Mouse (Mus musculus): ENCODE results near the gene Phldb1. TPM values are rescaled to one million over a fixed set of nuclear protein-coding genes. Genes with fewer than 3 reads are reported as not detected.
"Not testable (repeated sequence)": the region's sequence is repeated elsewhere in the genome, so short reads cannot be mapped to it uniquely, and the experiment has no call there.

The Phldb1 gene
- 24.2 and 24.4 TPM in 2 replicates for polyA plus RNA-seq (2015; fragmentation: Nextera tagmentation; extraction: Ambion mirVana)

DNA sequence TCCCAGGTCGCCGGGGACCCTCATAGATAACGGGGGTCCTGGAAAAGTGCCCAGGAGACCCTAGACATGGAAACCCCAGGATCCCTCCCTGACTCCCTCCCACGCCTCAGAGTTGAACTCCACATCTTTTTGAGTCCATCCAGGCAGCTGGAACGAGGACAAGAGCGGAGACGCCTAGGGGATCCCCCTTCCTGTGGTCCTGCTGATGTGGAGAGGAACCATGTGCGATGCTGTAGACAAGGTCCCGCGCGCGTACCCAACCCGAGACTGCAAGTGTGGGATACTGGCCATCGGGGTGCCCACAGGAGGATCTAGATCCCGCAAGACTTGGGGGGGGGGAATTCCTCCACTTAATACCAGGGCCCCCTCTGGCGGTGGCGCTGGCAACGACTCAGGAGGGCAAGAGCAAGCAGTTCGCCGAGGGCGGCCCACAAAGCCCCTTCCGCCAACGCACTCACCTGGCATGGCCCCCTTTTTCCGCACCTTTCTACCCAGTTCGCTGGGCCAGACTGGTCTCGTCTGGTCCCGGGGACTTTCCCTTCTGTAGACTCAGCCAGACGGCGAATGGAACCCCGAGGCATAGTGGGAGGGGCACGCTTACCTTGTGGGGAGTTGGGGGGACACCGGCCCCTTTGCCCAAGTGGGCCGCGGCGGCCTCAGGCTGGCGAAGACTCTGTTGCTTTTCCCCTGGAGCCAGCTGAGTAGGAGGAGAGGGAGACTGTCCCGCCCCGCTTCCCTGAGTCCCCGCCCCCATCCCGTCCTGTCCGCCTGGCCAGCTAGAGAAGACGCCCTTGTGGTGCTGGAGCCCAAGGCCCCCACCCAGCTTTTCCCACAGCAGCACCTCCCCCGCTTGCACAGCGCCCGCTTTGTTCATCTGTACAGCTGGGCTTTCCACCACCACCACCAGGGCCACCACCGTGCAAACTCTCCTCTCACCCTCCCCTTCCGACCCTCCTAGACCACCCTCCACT lies at the start of gene Phldb1:
Gene Phldb1, minus strand, starts transcription at position 675 of the 971 bp plus-strand sequence.
- no peaks in the 10 kb centered on the region for H3K9me3 ChIP-seq (replicated peaks; ENCODE audit: low read length)
- ATAC-seq (replicated peaks; ENCODE audit: low FRiP score, low read depth) (peak; percentile 80), DNase-seq (ENCODE audit: low spot score) (peak; percentile 94)
- H3K4me2 ChIP-seq (ENCODE audit: low read length): peak within 1 kb of the TSS; percentile 99
- H3K27me3 ChIP-seq (ENCODE audit: insufficient read depth, low read length): no peaks in the 10 kb centered on the region
- peak within 1 kb of the TSS; percentile 61 for H3K4me3 ChIP-seq (replicated peaks; ENCODE audit: low read depth, low read length)
- WGBS: under 1% methylated on average over 46 of the region's 47 CpGs
- peak; percentile 69 for TF ChIP-seq CTCF (IDR thresholded peaks at IDR 0.05; ENCODE audit: low read depth)
- H3K9ac ChIP-seq (ENCODE audit: low read depth, low read length): peak within 1 kb of the TSS; percentile 69
- peak within 1 kb of the TSS; percentile 90 for H3K27ac ChIP-seq
- peaks cover 32% of the 10 kb centered on the region for H3K4me1 ChIP-seq (replicated peaks; ENCODE audit: insufficient read depth, low read length)
- no peaks in the 10 kb centered on the region for H3K36me3 ChIP-seq (ENCODE audit: insufficient read depth, low read length)

DNA sequence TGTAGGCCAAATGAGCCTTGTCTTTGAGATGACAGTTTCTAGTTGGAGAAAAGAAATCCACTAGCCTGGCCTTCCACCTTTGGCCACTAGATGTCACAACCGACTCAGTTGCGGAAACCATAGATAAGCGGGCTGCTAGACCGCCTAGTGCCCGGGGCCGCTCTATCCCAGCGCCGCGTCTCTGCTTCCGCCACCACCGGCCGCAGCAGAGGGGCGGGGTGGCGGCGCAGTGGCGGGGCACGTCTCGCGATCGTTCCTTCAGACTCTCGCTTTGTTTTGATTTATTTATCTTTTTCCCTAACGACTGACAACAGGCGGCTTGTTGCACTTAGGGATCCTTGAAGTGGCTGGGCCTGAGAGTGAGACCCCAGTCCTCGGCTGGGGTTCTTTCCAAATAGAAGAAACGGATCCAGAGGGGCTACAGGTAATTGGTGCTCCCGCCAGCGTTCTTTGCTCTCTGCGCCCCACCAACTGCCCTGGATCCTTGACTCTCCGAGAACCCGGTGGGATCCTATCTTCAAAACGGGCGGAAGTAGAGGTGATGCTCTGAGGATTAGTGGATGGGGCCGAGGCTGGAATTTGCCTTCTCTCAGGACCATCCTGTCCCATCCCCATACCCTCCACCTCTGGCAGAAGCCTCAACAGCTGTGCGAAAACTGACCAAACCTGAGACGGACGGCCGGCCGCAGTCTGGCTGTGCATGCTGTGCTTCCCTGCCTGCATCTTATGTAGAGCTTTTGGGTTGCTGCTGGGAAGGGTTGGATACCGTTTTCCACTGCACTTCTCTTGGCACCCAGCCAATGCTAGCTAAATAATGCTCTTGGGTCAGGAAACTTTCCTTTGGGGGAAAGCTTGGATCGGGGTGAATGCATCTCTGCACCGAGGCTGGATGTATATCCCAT lies 38.0 kb upstream of the Phldb1 start:
- Histone ChIP-seq H3K9me3 (replicated peaks; ENCODE audit: low read length) (no peaks in the 10 kb centered on the region), H3K36me3 (ENCODE audit: insufficient read depth, low read length) (peaks cover 3% of the 10 kb centered on the region; the same call in 1 of the 2 replicates), H3K27me3 (ENCODE audit: insufficient read depth, low read length) (no peaks in the 10 kb centered on the region), H3K4me2 (ENCODE audit: low read length) (peak overlapping the region; percentile 80), H3K9ac (ENCODE audit: low read depth, low read length) (peak overlapping the region; percentile 91), H3K4me3 (replicated peaks; ENCODE audit: low read depth, low read length) (peak overlapping the region; percentile 80), H3K4me1 (replicated peaks; ENCODE audit: insufficient read depth, low read length) (no peaks in the 10 kb centered on the region), H3K27ac (peak overlapping the region; percentile 95)
- TF ChIP-seq CTCF (IDR thresholded peaks at IDR 0.05; ENCODE audit: low read depth): peak; percentile 96
- under 1% methylated on average over 41 of the region's 41 CpGs for WGBS
- peak; percentile 99 for ATAC-seq (replicated peaks; ENCODE audit: low FRiP score, low read depth)
- DNase-seq (ENCODE audit: low spot score): peak; percentile 99

DNA sequence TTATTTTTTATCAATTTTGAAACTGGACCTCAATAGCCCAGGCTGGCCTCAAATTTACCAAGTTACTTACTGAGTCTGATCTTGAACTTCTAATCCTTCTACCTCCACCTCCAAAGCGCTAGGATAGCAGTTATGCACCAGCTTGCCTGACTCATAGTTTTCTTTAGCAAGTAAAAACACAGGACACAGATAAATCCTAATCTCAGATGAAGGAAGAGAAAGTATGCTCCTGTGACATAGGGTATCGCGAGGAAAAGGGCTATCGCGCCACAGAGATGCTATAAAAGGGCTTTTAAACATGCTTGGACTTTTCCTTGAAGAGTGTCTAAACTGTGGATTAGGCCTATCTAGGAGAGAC lies 37.4 kb upstream of the Phldb1 start:
- ATAC-seq (replicated peaks; ENCODE audit: low FRiP score, low read depth): no peak

DNA sequence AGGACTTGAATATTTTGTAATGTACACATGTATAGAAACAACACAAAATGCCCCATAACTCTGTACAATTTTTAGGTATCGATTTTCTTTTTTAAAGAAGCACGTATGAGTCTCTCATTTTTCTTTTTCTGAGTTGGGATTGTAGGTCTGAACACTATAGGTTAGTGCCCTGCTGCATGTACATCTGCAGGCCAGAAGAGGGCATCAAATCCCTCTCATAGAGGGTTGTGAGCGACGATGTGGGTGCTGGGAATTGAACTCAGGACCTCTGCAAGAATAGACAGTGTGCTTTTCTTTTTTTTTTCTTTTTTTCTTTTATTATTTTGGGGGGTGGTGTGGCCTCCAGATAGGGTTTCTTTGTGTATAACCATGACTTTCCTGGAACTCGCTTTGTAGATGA lies 36.4 kb upstream of the Phldb1 start:
- H3K4me2 ChIP-seq (ENCODE audit: low read length): no peak overlapping the region
- H3K4me3 ChIP-seq (replicated peaks; ENCODE audit: low read depth, low read length): no peak overlapping the region
- ATAC-seq (replicated peaks; ENCODE audit: low FRiP score, low read depth): no peak
- H3K9me3 ChIP-seq (replicated peaks; ENCODE audit: low read length): no peaks in the 10 kb centered on the region
- peaks cover 3% of the 10 kb centered on the region; the same call in 1 of the 2 replicates for H3K36me3 ChIP-seq (ENCODE audit: insufficient read depth, low read length)
- whole genome bisulfite sequencing: 94% methylated on average over 5 of the region's 5 CpGs
- no peak overlapping the region for H3K27ac ChIP-seq
- DNase-seq (ENCODE audit: low spot score): no peak
- TF ChIP-seq CTCF (IDR thresholded peaks at IDR 0.05; ENCODE audit: low read depth): no peak; the same call in 1 of the 2 replicates
- no peaks in the 10 kb centered on the region; the same call in 1 of the 2 replicates for H3K4me1 ChIP-seq (replicated peaks; ENCODE audit: insufficient read depth, low read length)
- H3K9ac ChIP-seq (ENCODE audit: low read depth, low read length): no peak overlapping the region
- no peaks in the 10 kb centered on the region for H3K27me3 ChIP-seq (ENCODE audit: insufficient read depth, low read length)

More for the DNA sequence above, 37.4 kb upstream of the Phldb1 start:
- peak overlapping the region; percentile 95; the same call in 1 of the 2 replicates for H3K27ac ChIP-seq
- H3K9ac ChIP-seq (ENCODE audit: low read depth, low read length): no peak overlapping the region
- no peak for DNase-seq (ENCODE audit: low spot score)
- no peaks in the 10 kb centered on the region for H3K27me3 ChIP-seq (ENCODE audit: insufficient read depth, low read length)
- no peak overlapping the region for H3K4me2 ChIP-seq (ENCODE audit: low read length)
- H3K4me1 ChIP-seq (replicated peaks; ENCODE audit: insufficient read depth, low read length): no peaks in the 10 kb centered on the region
- TF ChIP-seq CTCF (IDR thresholded peaks at IDR 0.05; ENCODE audit: low read depth): no peak
- no peak overlapping the region for H3K4me3 ChIP-seq (replicated peaks; ENCODE audit: low read depth, low read length)
- H3K9me3 ChIP-seq (replicated peaks; ENCODE audit: low read length): no peaks in the 10 kb centered on the region
- 28% methylated on average over 5 of the region's 5 CpGs for WGBS
- peaks cover 3% of the 10 kb centered on the region; the same call in 1 of the 2 replicates for H3K36me3 ChIP-seq (ENCODE audit: insufficient read depth, low read length)

DNA sequence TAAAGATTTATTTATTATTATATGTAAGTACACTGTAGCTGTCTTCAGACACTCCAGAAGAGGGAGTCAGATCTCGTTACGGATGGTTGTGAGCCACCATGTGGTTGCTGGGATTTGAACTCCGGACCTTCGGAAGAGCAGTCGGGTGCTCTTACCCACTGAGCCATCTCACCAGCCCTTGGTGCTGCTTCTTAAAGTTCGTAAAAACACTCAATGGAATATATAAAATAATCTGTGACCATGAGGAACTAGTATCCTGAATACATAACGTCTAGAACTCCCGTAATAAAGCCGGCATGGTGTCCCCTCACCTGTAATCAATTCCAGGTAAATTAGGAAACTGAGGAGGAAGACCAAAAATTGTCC lies 33.0 kb upstream of the Phldb1 start:
- not testable (repeated sequence) for H3K27me3 ChIP-seq (ENCODE audit: insufficient read depth, low read length); H3K9ac ChIP-seq (ENCODE audit: low read depth, low read length); H3K36me3 ChIP-seq (ENCODE audit: insufficient read depth, low read length); DNase-seq (ENCODE audit: low spot score); H3K4me1 ChIP-seq (replicated peaks; ENCODE audit: insufficient read depth, low read length); ATAC-seq (replicated peaks; ENCODE audit: low FRiP score, low read depth); H3K9me3 ChIP-seq (replicated peaks; ENCODE audit: low read length)
- peak overlapping the region; percentile 96; the same call in 1 of the 2 replicates for H3K4me3 ChIP-seq (replicated peaks; ENCODE audit: low read depth, low read length)
- 0 out of 2 replicates have a peak overlapping the region, but pooled peaks have one; percentile 3 for H3K27ac ChIP-seq
- H3K4me2 ChIP-seq (ENCODE audit: low read length): peak overlapping the region; percentile 77; the same call in 1 of the 2 replicates
- 39% methylated on average over 7 of the region's 9 CpGs for WGBS
